Mouse (Mus musculus) bone marrow macrophage, adult 2 months (primary cell): ENCODE data around the gene Pdzd2.

ENCODE experiments used
- CTCF ChIP-seq: IDR thresholded peaks from 2 replicates; pipeline ENCODE4 v1.5.1; 2012; ENCODE audit warnings: low read depth, mild to moderate bottlenecking, low read length, moderate library complexity
- POLR2A ChIP-seq: IDR thresholded peaks from 2 replicates; pipeline ENCODE4 v1.6.1; 2012; ENCODE audit warnings: mild to moderate bottlenecking, low read depth, low read length, borderline replicate concordance

- no peak for TF ChIP-seq CTCF
- TF ChIP-seq POLR2A: no peak
Observed at GRCm38 (mm10) chr15:12425049-12425627, 314.6 kb downstream of the Pdzd2 start.
